Mouse (Mus musculus) olfactory bulb, adult 2 months (tissue): ENCODE results near the gene Foxl1. TPM values are rescaled to one million over a fixed set of nuclear protein-coding genes. Genes with fewer than 3 reads are reported as not detected.
A peak's percentile ranks its signal among the peaks of the same experiment; 100 is the strongest.

ENCODE experiments used
- H3K27ac ChIP-seq: fragments of 200-500 bp; 2 replicates; pipeline ENCODE4 v1.5.1; 2012; ENCODE audit warnings: low read depth, low read length; ENCODE audit not compliant: insufficient read depth
- H3K4me1 ChIP-seq: fragments of 200-500 bp; 2 replicates; pipeline ENCODE4 v1.6.1; 2012; ENCODE audit warnings: low read length; ENCODE audit not compliant: control insufficient read depth, insufficient read depth
- H3K4me3 ChIP-seq: fragments of 200-500 bp; 2 replicates; pipeline ENCODE4 v1.5.1; 2012; ENCODE audit warnings: mild to moderate bottlenecking, low read depth, low read length, moderate library complexity; ENCODE audit not compliant: insufficient read depth
- CTCF ChIP-seq: fragments of 200-500 bp; IDR thresholded peaks from 2 replicates; pipeline ENCODE4 v1.5.1; 2012; ENCODE audit warnings: low read depth, mild to moderate bottlenecking, low read length, moderate library complexity; ENCODE audit not compliant: insufficient read depth
- POLR2A ChIP-seq: fragments of 200-500 bp; IDR thresholded peaks from 2 replicates; pipeline ENCODE4 v1.6.1; 2012; ENCODE audit warnings: mild to moderate bottlenecking, low read depth, low read length, moderate library complexity; ENCODE audit not compliant: insufficient read depth
- WGBS: fragments of 180-500 bp; shearing (Covaris S2); methylation state at CpG from one replicate; pipeline ENCODE4 v1.1.7; 2018; 5-methylcytosine and 5-hydroxymethylcytosine counted together
- polyA plus RNA-seq: library from polyadenylated mRNA; stranded (reverse); fragments of >200 nt; gene quantifications from 2 replicates; pipeline ENCODE4 v1.2.4, GENCODE M21; 2012; ENCODE audit warnings: low replicate concordance; ENCODE audit not compliant: missing spikeins, insufficient read depth, insufficient read length

Gene Foxl1
- polyA plus RNA-seq, 1 experiment, result not detected

DNA sequence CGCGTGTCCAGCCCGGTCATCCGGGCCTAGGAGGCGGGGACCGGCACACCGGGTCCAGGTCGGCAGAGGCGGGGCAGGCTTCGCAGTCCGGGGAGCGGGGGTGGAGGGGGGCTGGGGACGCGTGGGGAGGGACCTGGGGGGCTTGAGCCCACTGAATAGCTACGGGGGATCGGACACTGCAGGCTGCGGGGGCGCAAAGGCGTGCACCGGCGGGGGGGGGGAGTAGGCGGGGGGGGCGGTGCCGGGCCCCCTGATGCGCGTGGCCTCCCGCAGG is 43.9 kb upstream of the Foxl1 start:
- no peak overlapping the region for H3K27ac ChIP-seq
- TF ChIP-seq CTCF, result no peak
- TF ChIP-seq POLR2A, result no peak
- peaks cover 20% of the 10 kb centered on the region for H3K4me1 ChIP-seq
- WGBS, result 0% methylated on average over 20 of the region's 27 CpGs
- H3K4me3 ChIP-seq, result peak overlapping the region; percentile 42

- under 1% methylated on average over 82 of the region's 83 CpGs for whole genome bisulfite sequencing
- no peak within 1 kb of the TSS for H3K27ac ChIP-seq
- no peak for TF ChIP-seq CTCF
- TF ChIP-seq POLR2A, result no peak
- peak within 1 kb of the TSS; percentile 42 for H3K4me3 ChIP-seq
- H3K4me1 ChIP-seq, result peaks cover 20% of the 10 kb centered on the region
Measured at GRCm38 (mm10) chr8:121084210-121084951, 43.4 kb upstream of the Foxl1 start, which contains the start of gene Foxf1. Gene Foxf1, plus strand, starts transcription at chr8:121084386.

- peak overlapping the region; percentile 2; the same call in 1 of the 2 replicates for H3K4me3 ChIP-seq
- WGBS, result 8% methylated on average over 30 of the region's 30 CpGs
- peaks cover 20% of the 10 kb centered on the region for H3K4me1 ChIP-seq
- H3K27ac ChIP-seq, result no peak overlapping the region
- TF ChIP-seq CTCF (no peak), POLR2A (no peak)
Measured at GRCm38 (mm10) chr8:121085011-121085410, 42.7 kb upstream of the Foxl1 start.

- TF ChIP-seq POLR2A (no peak), CTCF (no peak)
- Histone ChIP-seq H3K27ac (no peak overlapping the region), H3K4me3 (no peak overlapping the region), H3K4me1 (peaks cover 20% of the 10 kb centered on the region)
- 84% methylated on average over 3 of the region's 3 CpGs for WGBS
Measured at GRCm38 (mm10) chr8:121085561-121085960, 42.2 kb upstream of the Foxl1 start.

DNA sequence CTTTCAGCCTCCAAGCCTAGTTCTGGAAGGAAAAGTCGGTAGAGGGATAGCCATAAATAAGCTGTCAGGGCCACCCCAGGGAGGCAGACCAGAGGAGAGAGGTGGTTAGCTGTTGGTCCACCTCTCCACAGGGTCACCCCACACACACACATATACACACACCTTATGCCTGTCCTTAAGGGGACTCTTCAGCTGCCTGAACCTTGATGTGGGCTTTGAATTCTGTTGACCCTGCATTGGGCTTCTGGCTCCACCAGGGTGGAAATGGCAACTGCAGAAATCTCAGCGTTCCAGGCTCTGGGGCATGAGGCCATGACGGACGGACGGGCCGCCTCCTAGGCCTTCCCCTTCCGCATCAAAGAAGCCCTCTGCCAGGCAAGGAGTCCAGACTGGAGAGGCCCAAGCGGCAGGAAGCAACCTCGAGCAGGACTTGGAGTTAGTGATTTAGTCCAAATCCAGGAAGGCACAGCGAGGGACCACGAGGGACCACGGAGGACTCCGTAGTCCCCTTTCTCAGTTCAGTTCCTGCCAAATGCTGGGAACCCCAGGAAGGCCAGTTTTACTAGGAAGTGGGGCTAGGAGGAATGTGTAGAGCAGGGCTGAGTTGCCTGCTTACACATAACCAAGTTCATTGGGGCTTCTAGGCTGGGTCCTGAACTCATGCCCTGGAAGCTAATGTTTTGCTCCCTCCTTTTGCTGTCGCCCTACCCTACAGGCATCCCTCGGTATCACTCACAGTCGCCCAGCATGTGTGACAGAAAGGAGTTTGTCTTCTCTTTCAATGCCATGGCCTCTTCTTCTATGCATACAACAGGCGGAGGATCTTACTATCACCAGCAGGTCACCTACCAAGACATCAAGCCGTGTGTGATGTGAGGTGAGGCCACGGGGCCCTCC is 41.5 kb upstream of the Foxl1 start:
- H3K4me3 ChIP-seq, result no peak overlapping the region
- 45% methylated on average over 19 of the region's 19 CpGs for WGBS
- TF ChIP-seq CTCF, result no peak
- no peak for TF ChIP-seq POLR2A
- peaks cover 20% of the 10 kb centered on the region for H3K4me1 ChIP-seq
- H3K27ac ChIP-seq, result no peak overlapping the region

DNA sequence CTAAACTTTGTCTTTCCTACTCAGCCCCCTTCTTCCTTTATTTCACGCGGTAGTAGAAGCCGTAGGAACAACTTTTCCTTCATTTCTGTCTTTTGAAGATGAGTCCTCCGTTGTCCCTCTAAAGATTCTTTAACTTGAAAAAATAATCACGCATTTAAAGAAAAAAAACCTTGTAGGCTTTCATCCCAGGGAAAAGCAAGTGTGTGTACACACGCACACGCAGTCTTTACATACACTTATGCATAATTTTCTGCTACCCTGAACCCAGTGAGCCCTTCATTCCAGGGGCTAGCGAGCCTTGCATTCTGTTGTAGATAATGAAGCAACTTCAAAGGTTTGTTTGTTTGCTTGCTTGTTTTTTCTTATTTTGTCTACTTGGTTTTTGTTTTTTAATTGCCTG is 39.5 kb upstream of the Foxl1 start:
- H3K27ac ChIP-seq, result no peak overlapping the region
- H3K4me3 ChIP-seq, result no peak overlapping the region
- WGBS, result 10% methylated on average over 8 of the region's 8 CpGs
- H3K4me1 ChIP-seq, result peaks cover 15% of the 10 kb centered on the region
- TF ChIP-seq POLR2A (no peak), CTCF (no peak)

- WGBS, result 5% methylated on average over 40 of the region's 40 CpGs
- H3K4me1 ChIP-seq, result peaks cover 9% of the 10 kb centered on the region
- TF ChIP-seq CTCF (no peak), POLR2A (no peak)
- H3K4me3 ChIP-seq, result no peak overlapping the region
- H3K27ac ChIP-seq, result no peak overlapping the region
Measured at GRCm38 (mm10) chr8:121088871-121089630, 38.7 kb upstream of the Foxl1 start.

DNA sequence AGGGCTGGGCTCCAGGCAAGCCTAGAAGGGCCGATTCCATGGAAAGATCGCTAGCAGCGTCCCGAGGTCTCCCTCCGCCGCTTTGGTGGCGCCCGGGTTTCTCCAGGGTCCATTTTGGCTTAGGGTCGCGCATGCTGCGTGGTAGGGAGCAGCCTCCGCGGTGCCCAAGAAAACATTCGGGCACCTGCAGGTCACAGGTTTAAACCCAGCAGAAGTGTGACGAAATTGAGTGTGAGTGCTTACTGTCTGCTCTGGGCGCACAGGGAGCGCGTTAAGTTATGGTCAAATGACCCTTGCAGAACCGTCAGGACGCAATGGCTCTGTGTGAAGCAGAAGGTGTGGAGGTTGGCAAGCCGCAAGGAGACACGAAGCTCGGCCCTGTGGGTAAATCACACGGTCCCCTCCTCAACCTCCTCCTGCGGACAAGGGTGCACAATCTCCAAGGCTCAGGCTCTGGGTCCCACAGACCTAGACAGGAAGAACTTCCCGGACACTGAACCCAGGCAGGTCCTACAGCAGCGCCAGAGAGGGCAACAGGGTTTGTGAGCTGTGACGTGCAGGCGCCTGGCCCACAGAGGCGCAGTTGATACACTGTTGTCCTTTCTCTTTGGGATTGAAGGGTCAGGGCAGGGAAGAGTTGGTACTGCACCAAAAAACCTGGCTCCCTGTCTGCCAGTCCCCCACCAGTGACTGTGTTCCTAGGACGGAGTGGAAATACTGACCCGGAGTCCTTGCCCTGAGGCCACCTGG is 37.9 kb upstream of the Foxl1 start:
- TF ChIP-seq POLR2A, result no peak
- TF ChIP-seq CTCF, result no peak
- H3K27ac ChIP-seq, result no peak overlapping the region
- H3K4me1 ChIP-seq, result peaks cover 2% of the 10 kb centered on the region; the same call in 1 of the 2 replicates
- WGBS, result 4% methylated on average over 32 of the region's 32 CpGs
- no peak overlapping the region for H3K4me3 ChIP-seq
